ENCODE assay signal across 8 mouse cellular contexts in the genomic region with DNA sequence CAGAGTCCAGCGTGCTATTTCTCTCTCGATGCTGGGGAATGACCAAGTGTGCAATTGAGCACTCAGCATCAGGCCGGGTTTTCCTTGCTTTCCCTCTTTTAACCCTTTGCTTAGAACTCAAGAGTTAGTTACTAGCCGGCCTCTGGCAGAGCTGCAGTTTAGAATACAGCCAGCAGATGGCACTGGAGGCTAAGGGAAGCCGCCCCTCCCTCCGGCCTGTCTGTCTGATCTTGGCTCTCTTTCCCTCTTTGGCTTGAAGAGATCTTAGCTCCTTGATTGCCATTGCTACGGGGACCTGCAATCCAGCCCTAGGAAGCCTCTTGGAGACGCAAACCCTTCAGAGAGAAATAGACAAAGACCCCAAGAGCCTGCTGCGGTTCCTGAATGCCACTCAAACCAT. TPM values are rescaled to one million over a fixed set of nuclear protein-coding genes. Genes with fewer than 3 reads are reported as not detected.
DNase-seq lines count a peak whose midpoint lies in the region; ATAC-seq and TF ChIP-seq lines count a peak whose summit lies in the region.

No protein-coding gene starts in this region.

- no peak for ATAC-seq in heart, embryonic 11.5 days (replicated peaks; ENCODE audit: insufficient number of reproducible peaks, low FRiP score, low TSS enrichment)
- ATAC-seq in forebrain, postnatal 0 days, result peak; percentile 76
- ATAC-seq in hindbrain, embryonic 16.5 days, result peak; percentile 71; the same call in 1 of the 2 replicates
- peak; percentile 38; the same call in 1 of the 2 replicates for ATAC-seq in midbrain, postnatal 0 days (ENCODE audit: low FRiP score)

- intact Hi-C loops in left cerebral cortex, postnatal 4 days (cut with DNase I), result loop anchor here (2.0 to 5.0 kb wide), 4 partner anchors 55 to 248 kb away; partner anchors contain the start of gene Lmx1b

- peaks cover 10% of the 10 kb centered on the region for H3K27me3 ChIP-seq in heart, embryonic 11.5 days (ENCODE audit: control insufficient read depth, insufficient read depth, low read length)
- no peaks in the 10 kb centered on the region; the same call in 1 of the 2 replicates for H3K27me3 ChIP-seq in forebrain, postnatal 0 days (ENCODE audit: insufficient read depth, low read length)
- H3K27me3 ChIP-seq in hindbrain, embryonic 16.5 days (replicated peaks; ENCODE audit: control insufficient read depth, insufficient read depth, low read length), result no peaks in the 10 kb centered on the region
- H3K27me3 ChIP-seq in midbrain, postnatal 0 days (ENCODE audit: insufficient read depth, low read length), result no peaks in the 10 kb centered on the region

- H3K4me2 ChIP-seq in heart, embryonic 11.5 days, result no peak overlapping the region
- no peak overlapping the region for H3K4me2 ChIP-seq in forebrain, postnatal 0 days (ENCODE audit: low read depth)
- no peak overlapping the region for H3K4me2 ChIP-seq in hindbrain, embryonic 16.5 days (ENCODE audit: low read length)
- H3K4me2 ChIP-seq in midbrain, postnatal 0 days (ENCODE audit: low read depth, low read length, poor library complexity, severe bottlenecking), result no peak overlapping the region

- H3K27ac ChIP-seq in heart, embryonic 11.5 days (ENCODE audit: low read depth, low read length), result no peak overlapping the region
- H3K27ac ChIP-seq in forebrain, postnatal 0 days (ENCODE audit: low read depth, low read length), result no peak overlapping the region
- peak overlapping the region; percentile 41 for H3K27ac ChIP-seq in hindbrain, embryonic 16.5 days (ENCODE audit: low read depth, low read length)
- H3K27ac ChIP-seq in midbrain, postnatal 0 days (ENCODE audit: low read depth, low read length), result no peak overlapping the region

- H3K9me3 ChIP-seq in heart, embryonic 11.5 days (replicated peaks; ENCODE audit: control insufficient read depth, low read length), result no peaks in the 10 kb centered on the region
- H3K9me3 ChIP-seq in forebrain, postnatal 0 days (ENCODE audit: low read length), result no peaks in the 10 kb centered on the region
- H3K9me3 ChIP-seq in hindbrain, embryonic 16.5 days (ENCODE audit: control insufficient read depth, low read length), result no peaks in the 10 kb centered on the region
- no peaks in the 10 kb centered on the region for H3K9me3 ChIP-seq in midbrain, postnatal 0 days (ENCODE audit: low read length)

- no peak overlapping the region for H3K4me3 ChIP-seq in heart, embryonic 11.5 days (ENCODE audit: low read depth, low read length)
- H3K4me3 ChIP-seq in forebrain, postnatal 0 days (ENCODE audit: low read depth, low read length), result no peak overlapping the region
- H3K4me3 ChIP-seq in hindbrain, embryonic 16.5 days (ENCODE audit: low read length), result no peak overlapping the region
- H3K4me3 ChIP-seq in midbrain, postnatal 0 days (ENCODE audit: low read depth, low read length), result no peak overlapping the region

- no peak overlapping the region for H3K9ac ChIP-seq in heart, embryonic 11.5 days (ENCODE audit: low read depth, low read length)
- H3K9ac ChIP-seq in forebrain, postnatal 0 days, result no peak overlapping the region
- H3K9ac ChIP-seq in hindbrain, embryonic 16.5 days (ENCODE audit: low read depth, low read length), result no peak overlapping the region
- H3K9ac ChIP-seq in midbrain, postnatal 0 days (replicated peaks; ENCODE audit: low read length, poor library complexity, severe bottlenecking), result no peak overlapping the region

- H3K36me3 ChIP-seq in heart, embryonic 11.5 days (ENCODE audit: control insufficient read depth, insufficient read depth, low read length), result no peaks in the 10 kb centered on the region
- H3K36me3 ChIP-seq in forebrain, postnatal 0 days (ENCODE audit: insufficient read depth), result no peaks in the 10 kb centered on the region
- no peaks in the 10 kb centered on the region for H3K36me3 ChIP-seq in hindbrain, embryonic 16.5 days (ENCODE audit: control insufficient read depth, insufficient read depth, low read length)
- no peaks in the 10 kb centered on the region for H3K36me3 ChIP-seq in midbrain, postnatal 0 days (ENCODE audit: insufficient read depth, low read length)

- H3K4me1 ChIP-seq in heart, embryonic 11.5 days (ENCODE audit: control insufficient read depth, insufficient read depth, low read length), result no peaks in the 10 kb centered on the region
- H3K4me1 ChIP-seq in forebrain, postnatal 0 days (ENCODE audit: insufficient read depth), result no peaks in the 10 kb centered on the region
- peaks cover 6% of the 10 kb centered on the region for H3K4me1 ChIP-seq in hindbrain, embryonic 16.5 days (ENCODE audit: control insufficient read depth, insufficient read depth, low read depth, low read length)
- H3K4me1 ChIP-seq in midbrain, postnatal 0 days (ENCODE audit: insufficient read depth, low read length), result no peaks in the 10 kb centered on the region

- 11% methylated on average over 9 of the region's 9 CpGs for WGBS in heart, embryonic 11.5 days (ENCODE audit: insufficient replicate concordance)
- WGBS in forebrain, postnatal 0 days, result 5% methylated on average over 9 of the region's 9 CpGs
- 9% methylated on average over 9 of the region's 9 CpGs for WGBS in hindbrain, embryonic 16.5 days
- 8% methylated on average over 9 of the region's 9 CpGs for WGBS in midbrain, postnatal 0 days

- peak; percentile 97 for TF ChIP-seq CTCF in forebrain, postnatal 0 days (IDR thresholded peaks at IDR 0.05; ENCODE audit: low read depth)
- peak; percentile 96 for TF ChIP-seq CTCF in midbrain, postnatal 0 days (IDR thresholded peaks at IDR 0.05)

- DNase-seq in heart, adult 11 months, result peak; percentile 95
- peak; percentile 54 for DNase-seq in cerebellum, adult 11-12 months
- peak; percentile 87 for DNase-seq in forebrain, postnatal 0 days
- DNase-seq in left cerebral cortex, postnatal 4 days, result peak; percentile 74
- peak; percentile 86 for DNase-seq in midbrain, postnatal 0 days (ENCODE audit: low spot score)
- peak; percentile 50 to 86 for DNase-seq in spleen, postnatal 4 days (ENCODE audit: low spot score in 2 of 2)

RNA-seq across cellular contexts. Expression of gene Zbtb43, which starts 18.5 kb away (rescaled TPM):
- 12.8 and 16.8 TPM in 2 replicates for polyA plus RNA-seq in heart, embryonic 11.5 days (2014; fragmentation: Nextera tagmentation; extraction: Ambion mirVana)
- 32.2 and 46.5 TPM in 2 replicates for total RNA-seq in forebrain, postnatal 0 days (2014; rRNA removed)
- 19.2 and 24.4 TPM in 2 replicates for polyA plus RNA-seq in forebrain, postnatal 0 days (2015; fragmentation: Nextera tagmentation; extraction: Ambion mirVana)
- polyA plus RNA-seq in hindbrain, embryonic 16.5 days (2015; fragmentation: Nextera tagmentation; extraction: Ambion mirVana), result 20.7 and 21.7 TPM in 2 replicates
- total RNA-seq in left cerebral cortex, postnatal 4 days (2021), result 10 to 100 TPM; 28.0 to 29.7 TPM
- 37.4 and 39.6 TPM in 2 replicates for total RNA-seq in midbrain, postnatal 0 days (2014; rRNA removed)
- polyA plus RNA-seq in midbrain, postnatal 0 days (2015; fragmentation: Nextera tagmentation; extraction: Ambion mirVana), result 19.8 and 21.2 TPM in 2 replicates

RNA-seq across cellular contexts. Expression of gene Zbtb34, which starts 55.7 kb away (rescaled TPM):
- polyA plus RNA-seq in heart, embryonic 11.5 days (2014; fragmentation: Nextera tagmentation; extraction: Ambion mirVana), result 4.2 and 6.4 TPM in 2 replicates
- total RNA-seq in forebrain, postnatal 0 days (2014; rRNA removed), result 20.9 and 24.1 TPM in 2 replicates
- polyA plus RNA-seq in forebrain, postnatal 0 days (2015; fragmentation: Nextera tagmentation; extraction: Ambion mirVana), result 3.7 and 4.5 TPM in 2 replicates
- 5.3 and 7.8 TPM in 2 replicates for polyA plus RNA-seq in hindbrain, embryonic 16.5 days (2015; fragmentation: Nextera tagmentation; extraction: Ambion mirVana)
- 10 to 100 TPM; 68.2 to 70.5 TPM for total RNA-seq in left cerebral cortex, postnatal 4 days (2021)
- 24.9 and 25.3 TPM in 2 replicates for total RNA-seq in midbrain, postnatal 0 days (2014; rRNA removed)
- 3.1 and 3.8 TPM in 2 replicates for polyA plus RNA-seq in midbrain, postnatal 0 days (2015; fragmentation: Nextera tagmentation; extraction: Ambion mirVana)
